Mouse (Mus musculus) stomach, postnatal 0 days (tissue): ENCODE data around the gene Gm10642.

Experiments
- CTCF ChIP-seq: IDR thresholded peaks from 2 replicates; pipeline ENCODE4 v1.5.1; 2016; ENCODE audit warnings: antibody characterized with exemption, low read depth, mild to moderate bottlenecking, moderate library complexity
- EP300 ChIP-seq: optimal IDR thresholded peaks from 2 replicates; pipeline ENCODE3; 2016; ENCODE audit warnings: antibody characterized with exemption

DNA sequence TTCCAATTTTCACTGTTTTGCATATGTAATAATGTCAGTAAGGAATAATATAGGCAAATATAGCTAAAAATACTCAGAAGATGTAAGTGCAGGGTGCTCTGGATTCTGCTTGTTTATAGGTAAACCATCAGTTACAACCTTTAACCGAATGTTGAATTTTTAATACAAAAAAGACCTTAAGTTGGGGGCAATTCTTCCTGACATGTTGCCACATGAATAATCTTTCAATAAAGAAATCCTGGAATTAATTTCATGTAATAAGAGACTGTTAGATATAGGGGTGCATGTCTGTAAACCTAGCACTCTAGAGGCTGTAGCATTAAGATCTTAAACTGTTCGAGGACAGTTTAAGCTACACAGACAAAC lies 304 bp upstream of the Gm10642 start:
- TF ChIP-seq CTCF (no peak), EP300 (no peak)
